Mouse (Mus musculus): ENCODE results near the gene 2210017I01Rik.

2210017I01Rik gene

DNA sequence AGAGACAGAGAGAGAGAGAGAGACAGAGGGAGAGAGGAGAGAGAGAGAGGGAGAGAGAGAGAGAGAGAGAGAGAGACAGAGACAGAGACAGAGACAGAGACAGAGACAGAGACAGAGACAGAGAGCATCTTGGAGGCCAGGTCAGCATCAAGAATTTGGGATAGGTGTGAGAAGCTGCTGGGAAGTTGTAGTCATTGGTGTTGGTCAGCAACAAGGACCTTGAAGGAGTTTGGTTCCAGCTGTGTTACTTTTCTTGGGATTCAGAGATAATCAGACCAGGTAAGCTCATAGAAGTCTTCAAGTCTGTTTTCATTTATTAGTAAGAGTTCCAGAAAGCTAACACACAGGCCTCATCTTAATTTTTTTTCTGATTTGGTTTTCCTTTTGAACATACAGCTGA, at the start of gene 2210017I01Rik:
TSS of gene 2210017I01Rik (minus strand) at position 101 of the 400 bp plus-strand sequence.
- DNase-seq (ENCODE audit: low spot score in 2 of 2) = no peak

DNA sequence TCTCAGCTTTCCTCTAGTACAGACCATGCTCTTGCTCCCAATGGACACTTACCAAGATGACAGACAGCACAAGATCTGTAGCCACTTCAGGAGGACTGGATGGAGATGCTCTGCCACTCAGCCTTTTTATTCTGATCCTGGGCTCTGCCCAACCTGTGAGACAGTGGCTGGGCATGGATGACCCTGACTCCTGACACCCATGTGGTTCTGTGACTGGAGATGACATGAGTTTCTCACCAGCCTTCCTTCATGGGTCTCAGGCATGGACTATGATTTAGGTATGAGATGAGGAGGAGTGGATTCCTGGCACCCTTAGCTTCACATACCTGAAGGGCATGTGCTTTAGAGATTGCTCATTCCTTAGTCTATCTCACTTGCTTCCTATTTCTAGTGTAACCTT, 49.5 kb upstream of the 2210017I01Rik start, which contains the start of gene Lce1b:
TSS of gene Lce1b (minus strand) at position 101 of the 400 bp plus-strand sequence.
- DNase-seq (ENCODE audit: low spot score in 2 of 2) = no peak

DNA sequence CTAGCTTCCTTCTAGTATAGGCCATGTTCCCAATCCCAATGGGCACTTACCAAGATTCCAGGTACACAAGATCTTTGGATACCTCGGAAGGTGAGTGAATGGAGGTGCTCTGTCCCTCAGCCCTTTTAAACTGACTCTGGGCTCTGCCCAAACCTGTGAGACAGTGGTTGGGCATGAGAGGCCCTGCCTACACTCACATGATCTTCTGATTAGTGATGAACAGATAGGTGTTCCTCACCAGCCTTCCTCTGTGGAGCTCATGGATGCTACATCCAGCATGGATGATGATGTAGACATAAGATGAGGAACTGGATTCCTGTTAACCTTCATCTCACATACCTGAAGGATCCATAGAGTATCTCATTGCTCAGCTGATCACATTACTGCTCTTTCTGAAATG, 40.9 kb upstream of the 2210017I01Rik start, which contains the start of gene Lce1a1:
TSS of gene Lce1a1 (minus strand) at position 101 of the 400 bp plus-strand sequence.
- DNase-seq (ENCODE audit: low spot score in 2 of 2) = no peak

DNA sequence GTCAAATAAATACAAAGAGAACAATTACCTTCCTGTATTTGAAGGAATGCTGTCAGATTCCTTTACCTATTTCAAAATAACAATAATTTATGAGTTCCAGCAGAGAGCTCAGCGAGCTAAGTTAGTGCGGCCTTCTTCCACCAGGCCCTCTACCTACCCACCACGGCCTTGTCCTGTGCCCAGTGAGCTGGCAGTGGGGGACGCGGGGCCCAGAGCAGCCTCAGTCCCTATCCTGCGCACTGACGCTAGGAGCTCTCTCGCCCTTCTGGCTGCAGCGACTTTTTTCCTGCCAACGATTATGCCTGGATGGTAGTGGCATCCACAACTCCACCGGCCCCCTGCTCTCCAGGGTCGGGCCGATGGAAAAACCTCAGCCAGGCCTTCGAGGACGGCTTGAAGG, 32.6 kb upstream of the 2210017I01Rik start:
- no peak for DNase-seq (ENCODE audit: low spot score in 2 of 2)

DNA sequence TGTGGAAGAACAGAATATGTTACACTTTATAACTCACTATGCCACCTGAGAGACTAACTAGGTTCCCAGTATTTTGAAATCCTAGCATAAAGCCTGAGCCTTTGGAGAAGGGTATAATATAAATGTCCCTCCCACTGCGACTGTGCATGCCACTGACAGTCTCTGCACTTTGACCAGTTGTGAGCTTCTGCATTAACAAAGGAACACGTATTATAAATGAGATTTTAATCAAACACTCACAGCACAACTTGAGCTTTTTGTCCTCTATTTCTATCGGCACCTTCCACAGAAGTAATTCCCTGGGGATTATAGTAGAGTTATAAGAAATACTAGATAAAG, 31.3 kb upstream of the 2210017I01Rik start:
- no peak for DNase-seq (ENCODE audit: low spot score in 2 of 2)

DNA sequence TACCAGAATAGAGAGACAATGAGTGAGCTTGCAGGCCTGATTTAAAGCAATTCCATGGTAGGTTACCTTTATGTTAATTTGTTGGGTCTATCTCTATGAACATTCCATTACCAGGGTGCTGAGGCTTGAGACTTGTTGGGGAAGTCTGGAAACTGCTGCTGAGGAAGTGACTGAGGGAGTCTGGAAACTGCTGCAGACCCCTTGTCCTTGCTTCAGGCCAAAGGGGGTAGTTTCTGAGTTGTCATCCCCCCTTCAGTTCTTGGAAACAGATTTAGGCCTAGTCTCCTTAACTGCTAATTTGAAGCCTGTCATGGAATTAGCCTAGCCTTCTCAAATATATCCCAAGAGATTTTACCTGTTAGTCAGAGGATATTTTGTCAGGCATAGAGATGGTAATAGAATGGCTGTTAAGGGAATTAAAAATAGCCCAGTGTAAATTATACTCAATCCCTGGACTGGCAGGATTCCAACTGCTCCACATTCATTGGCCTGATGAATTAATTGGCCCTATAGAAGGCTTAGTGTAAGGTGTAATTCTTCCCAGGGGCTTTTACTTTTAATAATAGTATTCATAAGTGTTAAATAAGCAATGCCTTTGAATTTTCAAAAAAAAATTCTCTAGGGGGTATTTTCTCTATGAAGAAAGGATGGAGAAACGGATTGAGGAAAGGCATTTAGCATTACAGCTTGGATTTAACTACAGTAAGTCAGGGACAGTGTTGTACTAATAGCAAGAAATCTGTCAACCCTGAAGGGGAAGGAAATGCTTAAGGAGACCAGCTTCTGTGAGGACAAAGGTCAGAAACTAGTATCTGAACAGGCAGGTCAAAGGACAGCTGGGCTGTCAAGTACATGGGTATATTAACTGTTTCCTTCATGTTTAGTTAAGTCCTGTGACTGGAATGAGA, 30.7 kb upstream of the 2210017I01Rik start:
- no peak for DNase-seq (ENCODE audit: low spot score in 2 of 2)

DNA sequence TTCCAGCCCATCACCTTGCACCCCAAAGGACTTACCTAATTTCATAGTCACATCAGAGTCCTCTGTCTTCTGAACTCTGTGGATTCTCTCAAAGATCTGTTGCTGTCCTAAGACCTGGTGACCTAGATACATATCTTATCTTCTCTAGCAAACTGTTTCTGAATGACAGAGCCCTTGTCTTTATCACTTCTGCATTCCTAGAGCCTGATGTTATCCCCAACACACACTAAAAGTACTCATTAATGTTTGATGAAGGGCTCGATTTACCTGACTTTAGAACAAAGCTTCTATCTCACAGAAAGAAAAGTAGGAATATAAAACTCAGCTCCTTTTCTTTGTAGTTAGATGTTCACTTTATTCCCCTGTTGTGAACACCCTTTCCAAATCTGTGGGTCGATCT, 14.3 kb upstream of the 2210017I01Rik start, which contains the start of gene Lce6a:
TSS of gene Lce6a (minus strand) at position 101 of the 400 bp plus-strand sequence.
- no peak for DNase-seq (ENCODE audit: low spot score in 2 of 2)

DNA sequence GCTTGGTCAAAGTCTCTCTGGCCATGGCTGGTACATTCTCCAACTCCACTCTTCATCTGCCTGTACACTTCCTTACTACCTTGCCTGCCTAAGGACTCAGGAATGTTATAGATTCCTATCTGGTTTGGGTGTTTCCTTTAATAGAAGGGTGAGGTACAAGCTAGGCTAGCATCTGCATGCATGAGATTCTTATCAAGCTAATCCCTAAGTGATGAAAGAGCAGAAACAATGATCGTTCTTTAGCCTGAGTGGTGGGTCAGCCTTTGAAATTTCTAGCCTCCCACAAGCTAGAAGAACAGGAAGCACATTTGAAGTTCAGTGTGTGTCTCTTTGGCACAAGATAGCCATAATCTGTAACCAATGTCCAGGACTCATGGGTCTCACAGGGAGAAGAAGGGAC, 2.5 kb upstream of the 2210017I01Rik start:
- DNase-seq (ENCODE audit: low spot score in 2 of 2) = no peak

DNA sequence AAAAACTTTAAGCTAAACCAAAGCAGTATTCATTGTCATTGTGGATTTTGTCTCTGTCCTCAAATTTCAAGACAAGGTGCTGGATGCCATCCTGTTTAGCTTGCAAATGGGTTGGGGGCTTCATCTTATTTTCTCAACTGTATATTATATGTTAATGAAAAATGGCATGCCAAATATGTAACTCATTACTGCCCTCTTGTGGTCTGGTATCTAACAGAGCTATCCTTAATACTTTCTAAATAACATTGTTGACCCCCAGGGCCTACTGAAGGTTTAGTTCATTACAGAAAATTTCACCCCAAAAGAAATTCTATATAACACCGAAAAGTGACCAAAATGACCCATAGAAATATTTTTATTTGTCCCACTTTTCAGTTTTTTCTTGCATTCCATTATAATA, 5.1 kb downstream of the 2210017I01Rik start:
- DNase-seq (ENCODE audit: low spot score in 2 of 2) = no peak

DNA sequence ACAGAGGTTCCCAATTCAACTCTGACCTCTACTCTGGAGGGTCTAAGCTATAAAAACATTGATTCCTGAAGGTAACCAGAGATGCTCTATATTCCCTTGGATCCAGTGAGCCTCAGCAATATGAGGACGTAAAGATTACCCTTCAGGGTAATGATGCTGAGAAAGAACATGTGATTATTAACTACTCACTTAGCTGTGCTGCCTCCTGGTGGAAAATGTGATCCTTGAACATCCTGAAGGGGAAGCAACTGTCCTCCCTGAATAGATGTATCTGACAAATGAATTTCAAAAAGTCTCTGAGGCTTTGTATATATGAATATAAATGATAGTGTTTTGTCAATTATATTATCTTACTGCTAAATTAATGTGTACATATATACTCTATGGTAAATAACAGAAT, 6.8 kb downstream of the 2210017I01Rik start:
- no peak for DNase-seq (ENCODE audit: low spot score in 2 of 2)

DNA sequence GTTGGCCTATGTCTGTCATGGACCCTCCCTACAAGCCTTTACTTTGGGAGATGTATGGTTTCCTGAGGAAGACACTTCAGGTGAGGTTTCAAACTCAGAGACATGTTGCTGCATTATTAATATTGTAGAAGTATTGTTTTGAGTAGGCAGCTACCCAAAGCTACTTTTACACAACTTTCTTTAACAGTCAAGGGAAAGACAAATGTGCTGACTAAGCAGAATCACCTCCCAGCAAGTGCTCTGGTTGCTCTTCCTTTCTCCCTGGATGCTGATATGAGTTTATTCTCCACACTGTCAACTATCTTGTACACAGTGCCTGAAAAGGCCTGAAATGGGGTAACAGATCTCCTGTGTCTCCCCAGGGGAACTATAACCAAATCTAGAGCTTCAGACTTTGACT, 7.3 kb downstream of the 2210017I01Rik start:
- DNase-seq (ENCODE audit: low spot score in 2 of 2) = no peak

DNA sequence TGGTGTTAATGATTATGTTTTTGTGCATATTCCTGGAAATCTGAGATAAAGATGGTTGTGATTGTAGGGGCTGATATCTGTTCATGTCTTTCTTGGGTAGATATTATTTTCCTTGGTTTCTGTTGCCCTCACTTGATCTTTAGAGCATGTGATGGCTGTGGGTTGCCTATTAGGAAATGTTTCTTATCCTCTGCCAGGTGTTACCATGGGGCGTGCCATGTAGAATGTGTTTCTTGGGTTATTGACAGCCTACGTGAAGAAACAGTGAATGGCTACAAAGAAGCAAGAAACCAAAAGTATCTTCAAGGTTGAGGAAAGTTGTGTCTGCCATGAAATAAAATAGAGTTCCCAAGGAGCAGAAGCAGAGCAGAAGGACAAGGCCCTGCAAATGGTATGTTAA, 8.9 kb downstream of the 2210017I01Rik start:
- no peak for DNase-seq (ENCODE audit: low spot score in 2 of 2)

DNA sequence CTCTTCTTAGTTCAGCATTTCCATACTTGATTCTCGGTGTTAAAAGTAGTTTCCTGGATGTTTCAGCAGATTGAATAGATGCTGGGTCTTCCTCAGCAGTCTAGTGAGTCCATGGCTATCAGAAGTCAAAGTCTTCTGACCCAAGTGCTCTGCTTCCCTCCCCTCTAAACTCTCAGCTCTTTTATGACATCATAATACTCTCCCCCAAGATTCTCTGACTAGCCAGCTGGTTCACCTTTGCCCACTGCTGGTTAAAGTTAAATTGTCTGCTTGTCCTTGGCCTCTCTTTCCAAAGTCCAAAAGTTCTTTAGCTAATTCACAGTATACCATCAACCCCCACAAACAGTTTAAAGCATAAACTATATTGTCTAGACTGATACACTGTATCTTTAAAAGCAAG, 18.4 kb downstream of the 2210017I01Rik start, which contains the start of gene Smcp:
TSS of gene Smcp (minus strand) at position 140 of the 400 bp plus-strand sequence.
- DNase-seq (ENCODE audit: low spot score in 2 of 2) = no peak

DNA sequence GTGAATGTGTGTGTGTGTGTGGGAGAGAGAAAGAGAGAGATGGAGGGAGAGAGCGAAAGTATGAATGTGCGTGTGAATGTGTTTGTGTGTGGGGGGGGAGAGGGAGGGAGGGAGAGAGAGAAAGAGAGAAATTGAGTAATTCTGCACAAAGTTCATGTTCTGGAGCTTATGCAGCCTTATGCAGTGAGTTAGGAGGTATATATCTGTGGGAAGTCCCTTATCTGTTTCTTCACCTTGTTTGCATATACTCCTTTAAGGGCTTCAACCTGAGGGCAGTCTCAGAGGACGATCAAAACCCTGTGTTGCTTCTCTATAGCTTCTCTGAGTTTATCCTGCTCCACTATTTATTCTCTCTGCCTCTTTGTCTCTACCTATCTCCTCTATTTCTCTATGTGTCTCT, 20.1 kb downstream of the 2210017I01Rik start:
- no peak for DNase-seq (ENCODE audit: low spot score in 2 of 2)

DNA sequence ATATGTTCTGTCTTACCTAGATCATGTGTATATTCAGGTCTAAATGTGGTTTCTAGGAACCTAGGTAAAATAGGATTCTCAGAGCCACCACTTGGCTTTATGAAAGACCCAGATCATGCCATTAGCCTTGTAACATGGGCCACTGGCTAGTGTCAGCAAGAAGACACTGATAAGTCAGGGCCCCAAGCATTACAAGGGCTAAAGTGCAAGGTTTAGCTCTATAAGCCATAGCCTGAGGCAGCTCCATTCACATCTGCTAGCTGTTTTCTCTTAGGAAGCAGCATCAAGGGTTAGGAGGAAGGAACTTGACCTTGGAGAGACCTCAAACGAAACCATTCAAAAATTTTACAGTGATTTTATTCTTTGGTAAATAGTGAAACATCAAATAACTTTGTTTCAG, 22.2 kb downstream of the 2210017I01Rik start:
- no peak for DNase-seq (ENCODE audit: low spot score in 2 of 2)

DNA sequence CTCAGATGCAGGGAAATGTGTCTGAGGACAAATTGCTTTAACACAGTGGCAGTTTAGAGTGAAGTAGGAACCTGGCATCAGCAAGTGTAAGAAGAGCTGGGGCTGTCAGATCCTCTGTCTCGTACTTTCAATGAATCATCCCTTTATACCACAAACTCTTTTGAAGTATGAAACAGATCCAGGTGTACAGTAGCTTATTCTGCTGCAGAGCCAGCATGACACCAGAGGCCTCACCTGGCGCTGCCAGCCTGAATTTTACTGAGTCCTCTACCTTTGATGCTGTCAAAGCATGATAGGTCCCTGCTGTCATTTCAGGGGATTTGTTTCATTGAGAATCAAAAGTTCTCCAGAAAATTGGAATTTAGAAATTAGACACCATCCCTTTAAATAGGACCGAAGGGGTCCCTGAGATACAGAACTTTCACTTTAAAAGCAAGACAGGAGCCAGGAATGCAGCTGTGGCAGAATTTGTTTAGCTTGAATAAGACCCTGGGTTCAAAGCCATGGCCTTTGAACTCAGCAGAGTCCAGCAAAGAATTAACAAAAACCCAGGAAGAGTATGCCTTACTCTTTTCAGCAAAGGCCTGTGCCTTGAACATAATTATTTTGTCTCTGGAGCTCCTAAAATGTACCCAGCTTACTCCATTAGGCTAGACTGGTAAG, 24.0 kb downstream of the 2210017I01Rik start:
- DNase-seq (ENCODE audit: low spot score in 2 of 2) = no peak

DNA sequence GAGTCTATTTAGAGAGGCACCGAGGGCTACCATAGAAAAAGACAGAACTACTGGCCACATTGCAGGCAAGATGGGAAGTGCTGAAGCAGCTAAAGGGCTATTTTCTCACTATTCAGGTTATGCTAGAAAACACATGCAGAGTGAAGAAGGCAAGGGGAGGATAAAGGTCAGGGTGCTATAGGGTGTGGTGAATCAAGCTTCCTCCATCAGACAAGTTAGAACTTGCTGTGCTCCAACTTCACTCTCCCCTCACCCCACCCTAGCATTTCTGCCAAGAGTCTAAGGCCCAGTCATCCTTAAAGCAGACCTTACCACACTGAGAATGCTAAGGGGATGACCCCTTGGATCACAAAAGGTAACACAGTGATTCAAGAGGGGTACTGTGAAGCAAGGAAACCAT, 27.8 kb downstream of the 2210017I01Rik start:
- no peak for DNase-seq (ENCODE audit: low spot score in 2 of 2)

DNA sequence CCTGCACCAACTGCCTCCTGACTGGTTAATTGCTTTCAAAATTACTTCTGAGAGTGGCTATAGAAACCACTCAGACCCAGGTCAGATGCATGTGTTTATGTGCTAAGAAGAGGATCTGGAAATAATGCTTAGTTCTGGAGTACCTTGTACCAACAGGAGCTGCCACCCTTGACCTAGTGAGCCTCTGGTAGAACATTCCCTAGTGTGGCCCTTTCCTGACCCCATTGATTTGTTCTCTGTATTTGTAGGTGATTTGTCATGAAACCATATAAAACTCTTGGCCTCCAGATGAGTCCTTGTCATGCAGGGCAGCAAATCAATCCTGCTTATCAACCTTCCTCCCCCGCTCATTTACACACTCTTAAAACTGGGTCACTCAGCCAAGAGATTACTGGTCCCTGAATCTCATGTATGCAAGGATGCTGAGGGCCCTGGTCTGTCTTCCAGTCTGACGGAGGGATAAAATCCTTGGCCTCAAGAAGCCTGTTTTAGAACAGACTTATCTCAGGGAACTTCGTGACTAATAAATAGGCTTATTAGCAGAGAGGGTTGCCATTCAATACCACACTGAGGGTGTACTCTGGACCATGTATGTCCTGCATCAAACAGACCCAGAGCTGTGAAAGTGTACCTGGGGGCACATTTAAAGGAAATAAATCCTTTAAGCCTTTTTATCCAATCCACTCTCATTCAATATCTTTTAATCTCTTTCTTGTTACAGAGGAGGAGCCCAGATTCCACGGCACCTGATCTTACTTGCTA, 28.5 kb downstream of the 2210017I01Rik start:
- no peak for DNase-seq (ENCODE audit: low spot score in 2 of 2)

DNA sequence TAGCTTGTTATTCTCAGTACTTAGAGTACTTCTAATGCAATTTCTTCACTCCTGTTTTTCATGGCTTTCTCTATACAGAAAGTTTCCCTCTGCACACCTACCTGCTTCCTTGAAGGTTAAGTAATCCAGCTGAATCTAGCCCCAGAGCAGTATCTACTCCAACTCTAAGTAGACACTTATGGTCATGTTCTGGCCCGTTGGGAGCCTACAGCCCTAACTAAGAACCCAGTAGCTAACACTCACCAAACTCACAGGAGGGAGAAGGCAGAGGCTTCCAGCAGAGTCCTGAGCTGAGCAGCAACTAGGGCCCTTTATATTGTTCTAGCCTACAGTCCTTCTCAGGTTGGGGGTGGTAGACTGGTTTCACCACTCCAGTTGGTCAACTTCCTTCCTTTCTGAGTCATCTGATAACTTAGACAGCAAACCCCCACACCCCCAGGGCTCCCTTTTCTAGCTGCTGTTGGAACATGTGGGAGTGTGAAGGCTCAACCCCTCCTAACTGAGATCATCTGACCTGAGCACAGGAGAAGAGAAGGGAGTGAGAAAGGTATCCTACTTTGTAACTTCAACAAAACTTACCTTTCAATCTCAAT, 33.7 kb downstream of the 2210017I01Rik start, which contains the start of gene Ivl:
TSS of gene Ivl (minus strand) at position 287 of the 593 bp plus-strand sequence.
- no peak for DNase-seq (ENCODE audit: low spot score in 2 of 2)

DNA sequence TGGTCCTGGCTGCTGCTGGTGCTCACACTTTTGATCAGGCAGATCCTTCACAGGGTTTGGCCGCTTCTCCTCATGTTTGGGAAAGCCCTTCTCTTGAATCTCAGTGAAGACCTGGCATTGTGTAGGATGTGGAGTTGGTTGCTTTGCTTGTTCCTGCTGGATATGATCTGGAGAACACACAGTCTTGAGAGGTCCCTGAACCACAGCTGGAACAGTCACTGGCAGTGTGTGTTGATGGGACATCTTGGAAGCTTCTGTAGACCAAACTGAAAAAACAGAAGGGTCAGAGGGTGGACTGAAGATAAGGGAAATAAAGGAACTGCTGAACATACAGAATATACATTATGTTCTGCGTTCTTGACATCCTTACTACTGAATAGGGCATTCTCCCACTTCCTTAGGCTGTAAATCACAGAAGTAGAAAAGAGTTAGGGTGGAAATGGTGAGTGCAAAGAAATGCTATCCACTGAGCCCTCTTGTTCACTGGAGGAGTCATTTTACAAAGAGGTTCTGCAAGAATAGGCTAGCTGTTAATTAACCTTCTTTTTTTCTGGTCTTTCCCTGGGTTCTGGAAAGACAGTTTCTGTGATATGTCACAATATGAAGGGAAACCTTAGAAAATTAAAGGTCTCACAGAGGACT, 34.7 kb downstream of the 2210017I01Rik start:
- DNase-seq (ENCODE audit: low spot score in 2 of 2) = no peak

DNA sequence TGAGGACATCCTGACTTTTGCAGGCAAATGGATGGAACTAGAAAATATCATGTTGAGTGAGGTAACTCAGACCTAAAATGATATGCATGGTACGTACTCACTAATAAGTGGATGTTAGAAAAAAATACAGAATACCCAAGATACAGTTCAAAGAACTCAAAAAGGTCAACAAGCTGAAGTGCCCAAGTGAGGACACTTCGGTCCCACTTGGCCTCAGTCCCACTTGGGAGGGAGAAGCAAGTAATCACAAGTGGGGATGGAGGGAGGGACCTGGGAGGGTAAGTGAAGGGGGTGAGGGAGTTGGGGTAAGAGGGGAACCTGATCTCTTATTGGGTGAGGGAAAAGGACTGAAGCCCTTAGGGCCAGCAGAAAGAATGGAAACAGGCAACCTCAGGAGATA, 38.5 kb downstream of the 2210017I01Rik start:
- DNase-seq (ENCODE audit: low spot score in 2 of 2) = no peak

Measured in urinary bladder, postnatal 4 days (tissue).